Mouse (Mus musculus) embryonic facial prominence, embryonic 14.5 days (tissue): Measurements from ENCODE around the gene Xrcc4. TPM values are rescaled to one million over a fixed set of nuclear protein-coding genes. Genes with fewer than 3 reads are reported as not detected.

ENCODE experiments used
- ATAC-seq: fragments of 200-750 bp; cut with Nextera tagmentation; 2 replicates; pipeline ENCODE4 v1.8.0; 2017; ENCODE audit warnings: low read depth, moderate number of reproducible peaks, moderate TSS enrichment
- DNase-seq: peaks from one replicate; pipeline ENCODE4 v3.0.0-alpha.2; 2015; ENCODE audit warnings: low spot score
- H3K27ac ChIP-seq: fragments of 300-500 bp; sonication (generic); replicated peaks from 2 replicates; pipeline ENCODE4 v1.5.1; 2014; ENCODE audit warnings: low read depth, mild to moderate bottlenecking, low read length, moderate library complexity
- H3K27me3 ChIP-seq: fragments of 300-500 bp; sonication (generic); replicated peaks from 2 replicates; pipeline ENCODE4 v1.6.1; 2014; ENCODE audit warnings: low read length; ENCODE audit not compliant: control insufficient read depth, insufficient read depth
- H3K36me3 ChIP-seq: fragments of 300-500 bp; sonication (generic); 2 replicates; pipeline ENCODE4 v1.6.1; 2014; ENCODE audit warnings: low read length, mixed read lengths; ENCODE audit not compliant: control insufficient read depth, insufficient read depth
- H3K4me1 ChIP-seq: fragments of 300-500 bp; sonication (generic); 2 replicates; pipeline ENCODE4 v1.6.1; 2014; ENCODE audit warnings: antibody characterized with exemption, low read length; ENCODE audit not compliant: control insufficient read depth, insufficient read depth
- H3K4me2 ChIP-seq: fragments of 300-500 bp; sonication (generic); 2 replicates; pipeline ENCODE4 v1.6.1; 2014; ENCODE audit warnings: low read depth, mild to moderate bottlenecking, low read length, moderate library complexity, mixed read lengths
- H3K4me3 ChIP-seq: fragments of 300-500 bp; sonication (generic); 2 replicates; pipeline ENCODE4 v1.5.1; 2014; ENCODE audit warnings: low read depth, mild to moderate bottlenecking, low read length
- H3K9ac ChIP-seq: fragments of 300-500 bp; sonication (generic); 2 replicates; pipeline ENCODE4 v1.6.1; 2014; ENCODE audit warnings: low read depth, mild to moderate bottlenecking, low read length, moderate library complexity, mixed read lengths
- H3K9me3 ChIP-seq: fragments of 300-500 bp; sonication (generic); 2 replicates; pipeline ENCODE4 v1.6.1; 2016; ENCODE audit warnings: low read length; ENCODE audit not compliant: control insufficient read depth
- WGBS: fragments of 180-500 bp; shearing (Covaris S2); extraction: QIAGEN DNeasy Blood & Tissue Kit; methylation state at CpG from one replicate; pipeline ENCODE4 v1.1.7; 2014; 5-methylcytosine and 5-hydroxymethylcytosine counted together
- polyA plus RNA-seq: library from polyadenylated mRNA; unstranded; fragments of >200 nt; fragmentation: Nextera tagmentation; extraction: Ambion mirVana; gene quantifications from 2 replicates; pipeline ENCODE4 v1.2.1, GENCODE M21; 2014

Xrcc4 gene
- polyA plus RNA-seq, 1 experiment from 2014 or later = 11.8 TPM

- Histone ChIP-seq H3K4me2 (no peak overlapping the region), H3K4me1 (peaks cover 3% of the 10 kb centered on the region; the same call in 1 of the 2 replicates), H3K36me3 (no peaks in the 10 kb centered on the region), H3K4me3 (no peak overlapping the region), H3K27ac (no peak overlapping the region), H3K9ac (no peak overlapping the region), H3K9me3 (no peaks in the 10 kb centered on the region), H3K27me3 (no peaks in the 10 kb centered on the region)
- ATAC-seq (no peak), DNase-seq (no peak)
Measured at GRCm38 (mm10) chr13:90009786-90010185, 79.6 kb downstream of the Xrcc4 start.

DNA sequence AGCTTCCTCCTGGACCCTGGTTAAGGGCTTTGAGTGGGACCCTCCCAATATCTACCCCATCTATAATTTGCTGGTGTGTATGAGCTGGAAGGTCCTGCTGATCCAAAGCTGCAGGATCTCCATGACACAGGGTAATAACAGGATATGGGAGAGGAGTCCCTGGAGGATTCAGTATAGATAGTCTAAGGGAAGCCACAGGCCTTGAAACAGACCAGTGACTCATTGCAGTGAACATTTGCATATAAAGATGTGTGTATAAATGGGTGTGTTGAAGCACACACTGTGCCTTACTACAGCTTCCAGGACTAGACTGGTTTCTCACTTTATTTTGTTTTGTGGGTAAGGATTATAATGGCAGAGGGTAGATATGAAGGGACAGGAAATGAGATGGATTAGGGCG, 83.8 kb downstream of the Xrcc4 start:
- Histone ChIP-seq H3K4me3 (no peak overlapping the region), H3K27ac (no peak overlapping the region), H3K27me3 (no peaks in the 10 kb centered on the region), H3K9ac (no peak overlapping the region), H3K9me3 (no peaks in the 10 kb centered on the region), H3K36me3 (no peaks in the 10 kb centered on the region), H3K4me1 (no peaks in the 10 kb centered on the region), H3K4me2 (no peak overlapping the region)
- WGBS = 93% methylated on average over 1 of the region's 1 CpGs
- DNase-seq (no peak), ATAC-seq (no peak)

- H3K9me3 ChIP-seq = no peaks in the 10 kb centered on the region
- H3K36me3 ChIP-seq = no peaks in the 10 kb centered on the region
- DNase-seq (no peak), ATAC-seq (no peak)
- no peak overlapping the region for H3K9ac ChIP-seq
- no peaks in the 10 kb centered on the region for H3K4me1 ChIP-seq
- no peak overlapping the region for H3K4me3 ChIP-seq
- no peak overlapping the region for H3K27ac ChIP-seq
- no peak overlapping the region for H3K4me2 ChIP-seq
- no peaks in the 10 kb centered on the region for H3K27me3 ChIP-seq
Measured at GRCm38 (mm10) chr13:89997531-89997930, 91.9 kb downstream of the Xrcc4 start.

DNA sequence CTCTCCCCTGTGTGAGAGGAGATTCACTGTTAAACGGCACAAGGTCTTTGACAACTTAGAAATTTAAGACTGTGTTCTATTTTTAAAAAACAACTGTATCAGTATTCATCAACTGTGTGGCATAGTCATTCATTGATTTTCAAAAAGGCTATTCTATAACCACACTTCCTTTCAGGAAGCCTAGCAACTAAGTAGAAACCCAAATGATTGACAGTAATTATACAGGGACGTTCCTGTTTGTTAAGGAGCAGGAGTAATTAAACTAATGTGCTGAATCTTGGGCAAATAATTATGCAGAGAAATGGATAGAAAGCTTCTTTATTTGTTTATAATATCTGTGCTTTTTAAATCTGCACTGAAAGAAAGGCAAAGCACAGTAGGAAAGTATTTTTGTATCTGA, 103.3 kb downstream of the Xrcc4 start:
- Histone ChIP-seq H3K9ac (no peak overlapping the region), H3K4me1 (no peaks in the 10 kb centered on the region), H3K27ac (no peak overlapping the region), H3K4me2 (no peak overlapping the region), H3K27me3 (no peaks in the 10 kb centered on the region), H3K9me3 (no peaks in the 10 kb centered on the region), H3K4me3 (no peak overlapping the region), H3K36me3 (no peaks in the 10 kb centered on the region)
- WGBS = 18% methylated on average over 2 of the region's 2 CpGs
- no peak for DNase-seq
- ATAC-seq = no peak

DNA sequence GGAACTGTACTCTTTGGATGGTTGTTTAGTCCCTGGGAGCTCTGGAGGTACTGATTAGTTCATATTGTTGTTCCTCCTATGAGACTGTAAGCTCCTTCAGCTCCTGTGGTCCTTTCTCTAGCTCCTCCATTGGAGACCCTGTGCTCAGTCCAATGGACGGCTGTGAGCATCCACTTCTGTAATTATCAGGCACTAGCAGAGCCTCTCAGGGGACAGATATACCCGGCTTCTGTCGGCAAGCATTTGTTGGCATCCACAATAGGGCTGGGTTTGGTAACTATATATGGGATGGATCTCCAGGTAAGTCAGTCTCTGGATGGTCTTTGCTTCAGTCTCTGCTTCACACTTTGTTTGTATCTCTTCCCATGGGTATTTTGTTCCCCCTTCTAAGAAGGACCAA, 118.5 kb downstream of the Xrcc4 start:
- Histone ChIP-seq H3K4me3 (no peak overlapping the region), H3K9ac (no peak overlapping the region), H3K27me3 (no peaks in the 10 kb centered on the region), H3K4me2 (no peak overlapping the region), H3K9me3 (no peaks in the 10 kb centered on the region), H3K27ac (no peak overlapping the region), H3K4me1 (no peaks in the 10 kb centered on the region), H3K36me3 (no peaks in the 10 kb centered on the region)
- WGBS = 78% methylated on average over 3 of the region's 3 CpGs
- DNase-seq (no peak), ATAC-seq (no peak)

- no peak overlapping the region for H3K4me2 ChIP-seq
- no peak overlapping the region for H3K9ac ChIP-seq
- H3K4me3 ChIP-seq = no peak overlapping the region
- H3K9me3 ChIP-seq = no peaks in the 10 kb centered on the region
- no peaks in the 10 kb centered on the region for H3K36me3 ChIP-seq
- DNase-seq (peak; percentile 40), ATAC-seq (no peak)
- no peaks in the 10 kb centered on the region for H3K4me1 ChIP-seq
- H3K27ac ChIP-seq = no peak overlapping the region
- no peaks in the 10 kb centered on the region for H3K27me3 ChIP-seq
Measured at GRCm38 (mm10) chr13:89968671-89969070, 120.7 kb downstream of the Xrcc4 start.

GRCm38 (mm10) chr13:89944354-89944753, 145.1 kb downstream of the Xrcc4 start:
- no peaks in the 10 kb centered on the region for H3K27me3 ChIP-seq
- H3K9me3 ChIP-seq = no peaks in the 10 kb centered on the region
- H3K4me2 ChIP-seq = no peak overlapping the region
- 41% methylated on average over 2 of the region's 2 CpGs for WGBS
- no peaks in the 10 kb centered on the region for H3K36me3 ChIP-seq
- no peak overlapping the region for H3K9ac ChIP-seq
- no peaks in the 10 kb centered on the region for H3K4me1 ChIP-seq
- H3K27ac ChIP-seq = no peak overlapping the region
- no peak overlapping the region for H3K4me3 ChIP-seq
- ATAC-seq (no peak), DNase-seq (peak; percentile 16)

DNA sequence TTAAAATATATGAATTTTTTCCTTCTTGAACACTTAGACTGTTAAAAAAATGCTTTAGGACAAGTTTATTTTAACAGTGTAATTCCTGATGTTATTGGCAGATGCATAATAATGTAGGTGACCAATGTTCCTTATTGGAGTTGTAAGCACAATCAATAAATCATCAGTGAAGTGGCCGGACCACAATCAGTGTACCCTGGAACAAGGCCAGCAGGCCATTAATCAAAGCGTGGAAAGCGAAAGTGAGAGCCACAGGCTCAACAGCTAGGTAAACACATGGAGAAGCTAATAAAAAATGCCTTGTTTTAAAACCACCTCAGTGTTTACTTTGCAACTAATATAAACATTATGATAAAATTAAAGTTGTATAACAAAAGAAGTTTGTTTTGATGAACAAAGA, 159.9 kb downstream of the Xrcc4 start:
- Histone ChIP-seq H3K36me3 (no peaks in the 10 kb centered on the region), H3K9me3 (no peaks in the 10 kb centered on the region), H3K9ac (no peak overlapping the region), H3K4me3 (no peak overlapping the region), H3K4me2 (no peak overlapping the region), H3K27me3 (no peaks in the 10 kb centered on the region), H3K4me1 (no peaks in the 10 kb centered on the region), H3K27ac (no peak overlapping the region)
- WGBS = 35% methylated on average over 3 of the region's 3 CpGs
- DNase-seq (no peak), ATAC-seq (no peak)

DNA sequence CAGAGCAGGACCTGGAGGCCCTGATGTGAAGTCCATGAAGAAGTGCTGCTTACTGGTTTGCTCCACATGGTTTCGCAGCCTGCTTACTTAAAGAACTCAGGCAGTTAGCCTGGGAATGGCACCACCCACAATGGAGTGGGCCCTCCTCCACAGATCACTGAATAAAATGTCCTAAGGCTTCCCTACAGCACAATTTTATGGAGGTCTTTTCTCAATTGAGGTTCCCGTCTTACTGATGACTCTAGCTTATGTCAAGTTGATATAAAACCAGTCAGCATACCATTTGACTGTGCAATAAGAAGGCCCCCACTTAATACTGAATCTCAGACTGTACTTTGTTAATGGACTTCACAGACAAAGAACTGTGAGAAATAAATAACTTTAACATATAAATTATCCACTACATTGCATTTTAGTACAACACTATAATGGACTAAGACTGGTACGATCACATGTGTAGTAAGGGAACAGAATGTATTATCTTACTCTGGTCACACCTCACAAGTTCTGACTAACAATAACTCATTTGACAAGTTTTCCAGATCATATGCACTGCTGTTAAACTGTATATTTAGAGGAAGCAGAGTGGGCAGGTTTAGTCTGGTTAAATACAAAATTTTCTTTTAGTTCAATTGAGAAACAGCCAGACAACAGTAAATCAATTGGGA, 170.5 kb downstream of the Xrcc4 start:
- Histone ChIP-seq H3K4me2 (no peak overlapping the region), H3K9ac (no peak overlapping the region), H3K4me3 (no peak overlapping the region), H3K36me3 (no peaks in the 10 kb centered on the region), H3K27ac (no peak overlapping the region), H3K27me3 (no peaks in the 10 kb centered on the region), H3K9me3 (no peaks in the 10 kb centered on the region), H3K4me1 (no peaks in the 10 kb centered on the region)
- WGBS = 88% methylated on average over 3 of the region's 3 CpGs
- ATAC-seq (no peak), DNase-seq (no peak)
